Mouse (Mus musculus): Measurements from ENCODE around the gene Fads6. TPM values are rescaled to one million over a fixed set of nuclear protein-coding genes. Genes with fewer than 3 reads are reported as not detected.

Gene Fads6
- polyA plus RNA-seq, 1 experiment from 2014 or later: 0.32 TPM

GRCm38 (mm10) chr11:115232889-115233288 is 64.6 kb downstream of the Fads6 start:
- WGBS: 85% methylated on average over 5 of the region's 5 CpGs
- no peaks in the 10 kb centered on the region; the same call in 1 of the 2 replicates for H3K36me3 ChIP-seq (ENCODE audit: control insufficient read depth, insufficient read depth, low read length)
- peaks cover 23% of the 10 kb centered on the region for H3K4me1 ChIP-seq (ENCODE audit: control insufficient read depth, insufficient read depth, low read length)
- H3K9me3 ChIP-seq (ENCODE audit: control insufficient read depth, low read length): no peaks in the 10 kb centered on the region
- H3K4me3 ChIP-seq (ENCODE audit: low read length): no peak overlapping the region
- H3K27me3 ChIP-seq (ENCODE audit: control insufficient read depth, insufficient read depth, low read length): peaks cover 18% of the 10 kb centered on the region; the same call in 1 of the 2 replicates
- no peak overlapping the region for H3K4me2 ChIP-seq (replicated peaks; ENCODE audit: low read depth, low read length)
- no peak for ATAC-seq (ENCODE audit: low FRiP score, low TSS enrichment)
- H3K9ac ChIP-seq (ENCODE audit: low read depth, low read length): no peak overlapping the region
- no peak overlapping the region for H3K27ac ChIP-seq (ENCODE audit: low read depth, low read length)

- Histone ChIP-seq H3K27me3 (ENCODE audit: control insufficient read depth, insufficient read depth, low read length) (peaks cover 18% of the 10 kb centered on the region; the same call in 1 of the 2 replicates), H3K4me2 (replicated peaks; ENCODE audit: low read depth, low read length) (no peak overlapping the region)
Observed at GRCm38 (mm10) chr11:115231924-115232323, 65.5 kb downstream of the Fads6 start.

GRCm38 (mm10) chr11:115231168-115231915 is 66.1 kb downstream of the Fads6 start:
- peaks cover 21% of the 10 kb centered on the region for H3K4me1 ChIP-seq (ENCODE audit: control insufficient read depth, insufficient read depth, low read length)
- H3K27ac ChIP-seq (ENCODE audit: low read depth, low read length): peak overlapping the region; percentile 3; the same call in 1 of the 2 replicates
- H3K9ac ChIP-seq (ENCODE audit: low read depth, low read length): no peak overlapping the region
- no peak overlapping the region for H3K4me2 ChIP-seq (replicated peaks; ENCODE audit: low read depth, low read length)
- 41% methylated on average over 14 of the region's 14 CpGs for WGBS
- no peaks in the 10 kb centered on the region for H3K9me3 ChIP-seq (ENCODE audit: control insufficient read depth, low read length)
- no peaks in the 10 kb centered on the region; the same call in 1 of the 2 replicates for H3K36me3 ChIP-seq (ENCODE audit: control insufficient read depth, insufficient read depth, low read length)
- H3K27me3 ChIP-seq (ENCODE audit: control insufficient read depth, insufficient read depth, low read length): peaks cover 18% of the 10 kb centered on the region; the same call in 1 of the 2 replicates
- no peak for ATAC-seq (ENCODE audit: low FRiP score, low TSS enrichment)
- H3K4me3 ChIP-seq (ENCODE audit: low read length): no peak overlapping the region

More at GRCm38 (mm10) chr11:115231924-115232323, 65.5 kb downstream of the Fads6 start:
- Histone ChIP-seq H3K36me3 (ENCODE audit: control insufficient read depth, insufficient read depth, low read length) (no peaks in the 10 kb centered on the region; the same call in 1 of the 2 replicates), H3K4me1 (ENCODE audit: control insufficient read depth, insufficient read depth, low read length) (peaks cover 27% of the 10 kb centered on the region), H3K9ac (ENCODE audit: low read depth, low read length) (no peak overlapping the region), H3K9me3 (ENCODE audit: control insufficient read depth, low read length) (no peaks in the 10 kb centered on the region), H3K4me3 (ENCODE audit: low read length) (no peak overlapping the region), H3K27ac (ENCODE audit: low read depth, low read length) (peak overlapping the region; percentile 3; the same call in 1 of the 2 replicates)
- ATAC-seq (ENCODE audit: low FRiP score, low TSS enrichment): no peak
- WGBS: 64% methylated on average over 9 of the region's 9 CpGs

Small RNAs within 50 kb of the gene (microRNA-seq; reads per million reads assigned to microRNA genes)
- not detected for gene Gm25837

Other genes with a start within 250 kb of the Fads6 start
- gene Cd300ld3, start 249.3 kb downstream of the Fads6 start, polyA plus RNA-seq (2014; fragmentation: Nextera tagmentation; extraction: Ambion mirVana): not detected in 2 replicates
- gene Cd300e, start 235.5 kb downstream of the Fads6 start, polyA plus RNA-seq (2014; fragmentation: Nextera tagmentation; extraction: Ambion mirVana): not detected in 2 replicates
- 0.96 and 1.2 TPM in 2 replicates for gene Rab37, start 206.2 kb downstream of the Fads6 start, polyA plus RNA-seq (2014; fragmentation: Nextera tagmentation; extraction: Ambion mirVana)
- 0.26 TPM in 2 replicates for gene Cd300lf, start 163.7 kb downstream of the Fads6 start, polyA plus RNA-seq (2014; fragmentation: Nextera tagmentation; extraction: Ambion mirVana)
- 81.5 and 110 TPM in 2 replicates for gene Slc9a3r1, start 134.3 kb downstream of the Fads6 start, polyA plus RNA-seq (2014; fragmentation: Nextera tagmentation; extraction: Ambion mirVana)
- gene Tmem104, start 110.2 kb downstream of the Fads6 start, polyA plus RNA-seq (2014; fragmentation: Nextera tagmentation; extraction: Ambion mirVana): 6.3 and 10.3 TPM in 2 replicates
- 18.2 and 18.4 TPM in 2 replicates for gene Nat9, start 109.8 kb downstream of the Fads6 start, polyA plus RNA-seq (2014; fragmentation: Nextera tagmentation; extraction: Ambion mirVana)
- not detected in 2 replicates for gene Grin2c, start 30.4 kb downstream of the Fads6 start, polyA plus RNA-seq (2014; fragmentation: Nextera tagmentation; extraction: Ambion mirVana)
- 9.2 and 13.1 TPM in 2 replicates for gene Fdxr, start 20.6 kb downstream of the Fads6 start, polyA plus RNA-seq (2014; fragmentation: Nextera tagmentation; extraction: Ambion mirVana)
- 0.14 and 0.15 TPM in 2 replicates for gene Otop2, start 9.5 kb upstream of the Fads6 start, polyA plus RNA-seq (2014; fragmentation: Nextera tagmentation; extraction: Ambion mirVana)
- gene Ush1g, start 24.4 kb upstream of the Fads6 start, polyA plus RNA-seq (2014; fragmentation: Nextera tagmentation; extraction: Ambion mirVana): not detected in 2 replicates
- not detected in 2 replicates for gene Otop3, start 37.1 kb upstream of the Fads6 start, polyA plus RNA-seq (2014; fragmentation: Nextera tagmentation; extraction: Ambion mirVana)
- 2.3 and 4.4 TPM in 2 replicates for gene Hid1, start 70.1 kb upstream of the Fads6 start, polyA plus RNA-seq (2014; fragmentation: Nextera tagmentation; extraction: Ambion mirVana)
- 11.5 and 13.0 TPM in 2 replicates for gene Cdr2l, start 84.3 kb upstream of the Fads6 start, polyA plus RNA-seq (2014; fragmentation: Nextera tagmentation; extraction: Ambion mirVana)
- gene Mrpl58, start 106.1 kb upstream of the Fads6 start, polyA plus RNA-seq (2014; fragmentation: Nextera tagmentation; extraction: Ambion mirVana): 235 and 261 TPM in 2 replicates
- gene Atp5h, start 122.3 kb upstream of the Fads6 start, polyA plus RNA-seq (2014; fragmentation: Nextera tagmentation; extraction: Ambion mirVana): 962 and 1,151 TPM in 2 replicates
- gene Kctd2, start 122.5 kb upstream of the Fads6 start, polyA plus RNA-seq (2014; fragmentation: Nextera tagmentation; extraction: Ambion mirVana): 22.7 and 23.9 TPM in 2 replicates
- 0.14 and 0.33 TPM in 2 replicates for gene Trim80, start 142.9 kb upstream of the Fads6 start, polyA plus RNA-seq (2014; fragmentation: Nextera tagmentation; extraction: Ambion mirVana)
- gene Slc16a5, start 164.8 kb upstream of the Fads6 start, polyA plus RNA-seq (2014; fragmentation: Nextera tagmentation; extraction: Ambion mirVana): 9.0 and 10.7 TPM in 2 replicates
- 5.7 and 7.9 TPM in 2 replicates for gene Armc7, start 178.0 kb upstream of the Fads6 start, polyA plus RNA-seq (2014; fragmentation: Nextera tagmentation; extraction: Ambion mirVana)
- gene Nt5c, start 194.2 kb upstream of the Fads6 start, polyA plus RNA-seq (2014; fragmentation: Nextera tagmentation; extraction: Ambion mirVana): 75.6 and 76.3 TPM in 2 replicates
- gene Jpt1, start 216.7 kb upstream of the Fads6 start, polyA plus RNA-seq (2014; fragmentation: Nextera tagmentation; extraction: Ambion mirVana): 487 and 524 TPM in 2 replicates
- gene Sumo2, start 238.6 kb upstream of the Fads6 start, polyA plus RNA-seq (2014; fragmentation: Nextera tagmentation; extraction: Ambion mirVana): 1,228 and 1,562 TPM in 2 replicates